Mouse (Mus musculus): ENCODE measurements around the gene Bcas3.
A peak's percentile ranks its signal among the peaks of the same experiment; 100 is the strongest.
"Not testable (repeated sequence)": the region's sequence is repeated elsewhere in the genome, so short reads cannot be mapped to it uniquely, and the experiment has no call there.

Bcas3 gene

DNA sequence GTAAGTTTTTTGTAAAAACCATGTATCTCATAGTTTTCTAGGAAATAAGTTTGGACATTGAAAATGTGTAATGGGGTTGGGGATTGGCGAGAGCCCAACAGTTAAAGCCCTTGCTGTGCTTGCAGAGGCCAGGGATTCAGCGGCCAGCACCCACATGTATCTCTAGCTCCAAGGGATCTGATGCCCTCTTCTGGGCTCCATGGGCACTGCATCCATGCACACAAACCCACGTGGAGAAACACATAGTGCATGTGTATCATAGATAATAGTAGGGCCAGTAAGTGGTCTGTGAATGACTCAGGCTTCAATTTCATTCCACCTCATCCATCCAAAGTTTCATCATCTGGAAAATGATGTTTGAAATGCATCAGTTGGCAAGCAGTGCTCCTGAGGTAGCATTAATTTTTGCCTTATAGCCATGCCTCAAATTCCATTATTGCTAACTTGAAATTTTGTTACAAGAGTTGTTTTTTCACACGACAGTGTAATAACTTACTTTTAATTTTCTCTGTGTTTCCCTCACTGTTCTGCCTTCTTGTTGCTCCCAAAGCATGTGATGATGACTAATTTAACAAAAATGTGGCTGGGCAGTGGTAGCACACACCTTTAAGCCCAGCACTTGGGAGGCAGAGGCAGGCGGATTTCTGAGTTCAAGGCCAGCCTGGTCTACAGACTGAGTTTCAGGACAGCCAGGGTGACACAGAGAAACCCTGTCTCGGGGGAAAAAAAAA lies 129.9 kb downstream of the Bcas3 start:
- peak; percentile 16 for DNase-seq (ENCODE audit: low read depth, low spot score)

DNA sequence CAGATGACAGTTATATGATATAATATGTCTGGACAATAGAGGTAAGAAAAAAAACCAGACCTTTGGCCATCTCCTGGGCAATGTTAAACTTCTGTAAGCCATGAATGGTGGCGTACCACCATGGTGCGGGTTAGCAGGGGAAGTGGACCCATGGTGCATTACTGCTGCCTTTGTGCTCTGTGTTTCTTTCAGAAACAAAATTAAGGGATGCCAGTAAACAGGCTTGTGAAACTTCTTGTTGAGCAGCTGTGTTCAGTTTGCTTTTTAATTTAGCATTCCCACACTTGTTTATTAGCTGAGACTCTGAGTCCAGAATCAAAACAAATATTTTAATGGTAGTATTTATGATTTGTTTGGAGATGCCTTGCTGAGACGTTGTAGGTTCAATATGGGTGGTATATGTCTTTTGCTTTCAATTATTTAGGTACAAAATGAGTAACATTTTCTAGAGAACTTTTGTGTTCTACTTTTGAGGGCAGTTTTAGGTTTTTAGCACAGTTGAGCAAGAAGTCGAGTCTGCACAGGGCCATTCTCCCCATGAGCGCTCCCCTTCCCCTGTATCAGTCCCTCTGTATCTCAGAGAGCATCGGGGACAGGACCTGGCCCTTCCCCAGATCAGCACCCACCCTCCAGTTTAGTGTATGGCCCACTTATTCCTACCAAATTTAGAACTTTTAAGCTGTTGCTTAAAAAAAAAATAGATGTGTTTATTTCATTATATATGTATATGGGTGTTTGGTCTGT lies 132.4 kb downstream of the Bcas3 start:
- DNase-seq (ENCODE audit: low read depth, low spot score) = no peak

DNA sequence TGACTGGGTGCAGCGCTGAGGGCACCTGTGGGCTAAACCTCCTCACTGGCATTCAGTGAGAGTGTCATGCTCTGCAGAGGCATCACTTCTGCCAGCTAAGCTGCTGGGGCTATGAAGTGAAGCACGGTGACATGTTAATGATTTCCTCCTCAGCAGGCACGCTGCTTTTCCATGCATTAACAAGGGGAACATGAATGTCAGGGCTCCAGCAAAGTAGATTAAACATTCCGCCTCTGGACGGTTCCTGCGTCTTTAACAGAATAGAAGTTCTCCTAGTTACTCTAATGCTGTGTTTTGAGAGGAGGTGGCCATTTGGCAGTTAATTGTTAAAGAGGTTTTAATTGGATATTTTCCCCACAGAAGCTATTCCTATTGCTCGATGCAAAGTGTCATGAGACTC lies 134.5 kb downstream of the Bcas3 start:
- no peak for DNase-seq (ENCODE audit: low read depth, low spot score)

DNA sequence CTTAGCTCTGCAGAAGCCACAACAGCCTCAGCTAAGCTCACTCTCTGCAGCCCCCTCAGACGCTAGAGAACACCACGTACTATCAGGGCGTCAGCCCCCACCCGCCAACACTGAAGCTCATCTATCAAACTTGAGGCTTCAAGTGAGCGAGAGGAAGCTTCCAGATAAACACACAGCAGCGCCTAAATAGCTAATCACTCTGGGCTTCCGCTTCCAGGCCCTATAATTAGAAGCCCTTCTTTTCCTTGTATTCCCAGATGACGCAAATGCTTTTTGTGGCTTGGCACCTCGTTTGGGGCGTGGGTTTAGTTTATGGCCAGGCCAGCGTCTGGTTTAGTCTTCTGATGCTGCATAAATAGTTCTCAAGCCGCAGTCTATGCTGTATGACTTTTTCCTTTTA lies 139.3 kb downstream of the Bcas3 start:
- peak; percentile 17 for DNase-seq (ENCODE audit: low read depth, low spot score)

DNA sequence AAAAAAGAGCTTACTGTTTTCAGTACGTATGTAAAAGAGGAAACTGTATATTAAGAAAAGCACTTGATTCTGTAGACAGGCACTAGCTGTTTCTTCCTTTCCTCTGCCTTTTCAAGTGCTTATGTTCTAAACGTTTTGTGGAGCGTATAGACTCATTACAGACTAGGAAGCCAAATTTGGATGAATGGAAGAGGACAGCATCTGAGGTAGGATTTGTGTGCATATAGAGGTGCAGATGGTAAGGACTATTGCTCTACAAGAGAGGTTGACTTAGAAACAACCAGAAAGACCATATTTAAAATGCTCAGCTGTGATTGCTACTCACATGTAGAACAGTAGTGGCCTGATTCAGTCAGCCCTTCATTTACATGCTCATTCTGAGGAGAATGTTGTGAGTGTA lies 139.7 kb downstream of the Bcas3 start:
- no peak for DNase-seq (ENCODE audit: low read depth, low spot score)

DNA sequence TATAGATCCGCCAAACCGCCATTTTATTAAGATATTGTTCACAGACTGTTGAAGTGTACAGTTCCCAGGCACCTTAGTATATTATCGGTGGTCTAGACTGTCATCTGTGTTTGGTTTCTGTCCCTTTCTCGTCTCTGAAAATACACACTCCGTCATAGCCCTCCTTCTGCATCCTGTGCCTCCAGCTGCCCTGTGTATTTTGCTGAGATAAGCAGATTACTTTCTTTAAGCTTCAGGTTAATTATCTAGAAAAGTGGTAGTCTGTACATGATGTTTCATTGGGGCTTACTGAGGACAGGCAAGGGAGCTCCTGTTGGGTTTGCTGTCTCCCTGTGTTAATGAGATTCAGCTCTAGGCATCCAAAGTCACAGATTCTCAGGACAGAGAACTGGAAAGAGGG lies 146.6 kb downstream of the Bcas3 start:
- DNase-seq (ENCODE audit: low read depth, low spot score) = no peak

DNA sequence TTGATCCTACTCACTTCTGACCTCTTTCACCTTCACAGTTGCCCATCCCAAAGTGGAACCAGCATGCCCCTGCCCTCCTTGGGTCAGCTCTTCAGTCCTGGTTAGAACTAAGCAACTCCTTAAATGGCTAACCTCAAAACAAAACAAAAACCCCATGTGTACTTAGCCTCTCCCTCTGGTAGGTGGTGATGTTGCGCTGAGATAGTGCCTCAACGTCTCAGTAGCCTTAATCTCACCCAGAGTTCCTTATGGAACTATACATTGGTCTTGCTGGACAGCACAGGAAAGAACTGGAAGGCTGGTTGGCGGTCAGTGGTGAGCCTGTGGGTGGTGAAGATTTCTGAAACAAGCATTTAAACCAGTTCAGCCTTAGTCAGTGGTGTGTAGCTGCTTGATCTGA lies 149.1 kb downstream of the Bcas3 start:
- DNase-seq (ENCODE audit: low read depth, low spot score) = no peak

DNA sequence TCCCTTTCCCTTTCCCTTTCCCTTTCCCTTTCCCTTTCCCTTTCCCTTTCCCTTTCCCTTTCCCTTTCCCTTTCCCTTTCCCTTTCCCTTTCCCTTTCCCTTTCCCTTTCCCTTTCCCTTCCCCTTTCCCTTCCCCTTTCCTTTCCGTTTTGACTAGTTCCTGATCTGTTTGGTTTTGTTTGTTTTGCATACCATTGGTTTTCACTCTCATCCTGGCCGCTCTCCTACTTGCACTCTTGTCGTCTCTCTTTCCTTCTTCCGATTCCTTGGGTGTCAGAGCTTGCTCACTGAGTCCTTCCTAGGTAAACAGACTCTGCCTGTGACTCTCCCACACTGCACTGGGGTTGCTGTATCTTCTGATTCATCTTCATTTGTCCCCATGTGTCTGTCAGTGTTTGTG lies 151.8 kb downstream of the Bcas3 start:
- not testable (repeated sequence) for DNase-seq (ENCODE audit: low read depth, low spot score)

DNA sequence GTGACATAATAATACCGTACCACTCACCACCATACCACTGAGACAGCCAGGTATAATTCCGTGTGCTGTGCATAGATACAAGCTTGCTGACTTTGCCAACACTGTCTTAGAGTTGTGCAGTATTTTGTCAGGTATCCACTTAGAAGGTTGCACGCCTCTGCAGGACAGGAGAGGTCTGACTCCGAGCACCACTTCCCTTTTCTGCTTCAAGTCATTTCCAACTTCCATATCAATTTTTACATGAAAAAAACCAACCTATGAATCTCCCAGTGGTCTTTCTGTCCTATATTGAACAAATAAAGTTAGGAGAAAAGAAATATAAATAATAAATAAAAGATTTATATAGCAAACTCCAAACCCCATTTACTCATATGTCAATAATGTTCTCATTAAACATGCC lies 152.8 kb downstream of the Bcas3 start:
- DNase-seq (ENCODE audit: low read depth, low spot score) = no peak

DNA sequence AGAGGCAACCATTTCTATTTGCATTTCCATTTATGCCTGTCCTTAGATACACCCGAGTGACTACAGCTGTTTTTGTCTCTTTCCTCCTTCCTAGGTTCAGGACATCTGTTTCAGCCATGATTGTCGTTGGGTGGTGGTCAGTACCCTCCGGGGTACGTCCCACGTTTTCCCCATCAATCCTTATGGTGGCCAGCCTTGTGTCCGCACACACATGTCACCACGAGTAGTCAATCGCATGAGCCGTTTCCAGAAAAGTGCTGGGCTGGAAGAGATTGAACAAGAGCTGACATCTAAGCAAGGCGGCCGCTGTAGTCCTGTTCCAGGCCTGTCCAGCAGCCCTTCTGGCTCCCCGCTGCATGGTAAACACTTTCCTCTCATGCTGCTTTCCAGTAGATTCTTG lies 156.4 kb downstream of the Bcas3 start:
- no peak for DNase-seq (ENCODE audit: low read depth, low spot score)

DNA sequence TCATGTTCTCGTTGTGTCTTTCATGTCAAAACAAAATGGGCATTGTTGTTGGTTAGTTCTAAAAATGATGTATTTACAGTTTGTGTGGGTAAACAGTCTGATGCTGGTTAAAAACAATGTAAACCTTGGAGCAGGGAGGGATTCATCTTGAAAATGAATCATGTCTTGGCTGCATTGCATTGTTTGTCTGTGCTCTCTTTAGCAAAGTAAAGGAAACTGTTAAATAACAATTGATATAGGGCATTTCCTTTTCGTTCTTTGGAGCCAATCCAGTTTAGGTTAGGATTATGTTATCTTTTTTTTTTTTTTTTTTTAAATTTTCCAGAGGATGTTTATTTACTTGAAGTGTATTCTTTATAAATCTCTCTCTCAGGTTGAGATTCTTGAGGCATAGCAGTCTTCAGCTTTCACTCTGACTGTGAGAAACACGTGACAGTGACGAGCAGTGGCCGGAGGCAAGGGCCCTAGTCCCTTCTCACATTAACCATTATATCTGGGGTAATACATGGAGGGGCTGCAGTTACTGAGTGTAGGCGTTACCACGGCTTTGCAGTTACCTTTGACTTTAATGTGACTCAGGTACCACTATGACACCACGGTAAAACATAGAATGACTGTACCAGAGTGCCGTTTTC lies 158.4 kb downstream of the Bcas3 start:
- no peak for DNase-seq (ENCODE audit: low read depth, low spot score)

DNA sequence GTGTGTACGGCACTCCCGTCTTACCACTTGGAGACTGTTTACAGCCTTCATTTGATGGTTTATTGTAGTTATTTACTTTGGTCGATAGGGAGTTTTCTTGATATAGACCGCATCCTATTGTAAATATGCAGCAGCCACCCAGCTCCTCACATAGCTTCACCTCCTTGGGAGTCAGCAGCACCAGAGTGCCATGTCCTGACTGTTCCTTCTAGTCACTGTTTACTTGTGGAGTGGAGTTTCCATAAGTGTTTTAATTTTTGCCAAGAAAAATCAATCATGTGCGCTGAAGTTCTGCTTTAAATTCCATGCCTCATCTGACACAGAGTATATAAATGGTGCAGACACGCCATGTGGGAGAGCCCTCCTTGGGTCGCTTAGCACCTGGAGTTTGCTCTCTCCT lies 163.8 kb downstream of the Bcas3 start:
- DNase-seq (ENCODE audit: low read depth, low spot score) = no peak

DNA sequence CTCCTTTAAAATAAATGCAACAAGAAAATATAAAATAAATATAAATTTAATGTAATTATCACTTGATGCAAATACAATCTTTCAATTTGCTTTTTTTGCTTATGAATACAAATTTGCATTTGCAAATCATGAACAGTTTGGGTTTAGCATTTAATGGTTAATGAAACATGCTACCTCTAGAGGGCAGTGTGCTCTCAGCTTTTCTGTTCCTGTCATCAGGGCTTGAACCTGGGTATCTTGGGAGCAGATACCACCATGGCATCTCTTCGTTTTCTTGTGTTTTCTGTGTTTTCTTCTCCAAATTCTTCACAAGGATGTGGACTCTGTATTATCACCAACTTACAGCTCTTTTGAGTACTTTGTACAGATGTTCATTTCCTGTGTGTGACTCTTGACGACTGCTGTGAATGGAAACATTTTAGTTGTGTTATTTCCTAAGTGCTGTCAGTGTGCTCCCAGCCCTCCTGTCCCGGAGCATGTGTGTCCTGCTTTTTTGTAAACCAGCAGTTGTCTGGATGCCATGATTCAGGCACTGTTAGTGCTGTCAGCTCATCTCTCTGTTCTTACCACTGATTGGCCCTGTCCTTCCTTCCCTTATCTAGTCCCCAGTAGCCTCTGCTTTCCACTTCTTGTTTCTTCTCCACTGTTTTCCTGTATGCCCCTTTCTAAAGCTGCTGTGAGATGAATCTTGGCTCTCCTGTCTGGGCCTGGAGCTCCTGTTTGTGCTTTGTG lies 165.2 kb downstream of the Bcas3 start:
- DNase-seq (ENCODE audit: low read depth, low spot score) = peak; percentile 60

DNA sequence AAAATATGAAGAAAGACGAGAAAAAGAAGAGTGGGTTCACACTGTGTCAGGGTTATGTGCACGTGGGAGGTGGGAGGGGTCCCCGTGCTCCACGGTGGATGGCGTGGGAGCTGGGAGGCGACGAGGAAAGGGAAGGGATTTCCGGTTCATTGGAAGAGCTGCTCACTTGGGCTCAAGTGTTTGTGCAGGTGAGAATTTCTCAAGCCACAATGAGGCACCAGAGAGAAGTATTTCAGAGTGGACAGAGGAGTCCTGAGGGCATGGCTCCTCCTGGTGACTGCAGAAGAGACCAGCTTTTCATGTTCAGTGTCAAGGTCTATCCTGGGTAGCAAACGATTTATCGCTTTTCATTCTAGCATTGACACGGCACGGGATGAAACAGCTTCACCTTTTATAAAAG lies 167.3 kb downstream of the Bcas3 start:
- DNase-seq (ENCODE audit: low read depth, low spot score) = no peak

DNA sequence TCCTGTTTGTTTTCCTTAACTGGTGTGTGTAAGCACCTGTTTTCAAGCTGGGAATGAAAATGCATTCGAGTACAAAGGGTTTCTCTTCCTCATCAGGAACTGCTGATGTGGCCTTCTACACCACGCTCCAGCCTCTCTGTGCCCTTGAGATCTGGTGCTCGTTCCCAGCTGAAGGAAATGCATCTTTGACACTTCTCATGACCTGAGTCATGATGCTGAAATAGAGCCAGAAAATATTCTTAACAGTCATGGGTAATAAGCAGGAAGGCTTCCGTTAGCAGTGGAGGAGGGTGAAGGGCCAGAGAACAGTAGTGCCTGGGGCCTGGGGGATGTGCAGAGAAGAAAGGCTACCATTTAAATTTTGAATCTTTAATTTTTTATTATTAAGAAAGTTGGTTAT lies 168.0 kb downstream of the Bcas3 start:
- no peak for DNase-seq (ENCODE audit: low read depth, low spot score)

DNA sequence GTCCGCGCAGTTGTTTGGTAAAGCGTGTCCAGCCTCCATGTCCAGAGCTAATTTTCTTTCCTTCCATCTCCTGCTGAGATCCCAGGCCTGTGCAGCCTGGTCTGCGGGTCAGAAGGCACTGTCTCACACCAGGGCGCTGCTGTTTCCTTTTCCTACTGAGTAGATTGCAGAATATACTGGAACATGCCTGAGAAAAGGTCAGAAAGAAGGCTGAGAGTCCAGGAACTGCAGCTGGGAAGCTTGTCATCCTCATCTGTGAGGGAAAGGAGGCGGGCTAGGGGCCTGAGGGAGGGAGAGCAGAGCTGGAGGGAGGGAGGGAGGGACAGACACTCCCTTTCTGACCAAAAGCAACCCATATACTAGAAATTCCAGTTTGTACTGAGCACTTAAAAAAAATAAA lies 170.7 kb downstream of the Bcas3 start:
- DNase-seq (ENCODE audit: low read depth, low spot score) = peak; percentile 41

DNA sequence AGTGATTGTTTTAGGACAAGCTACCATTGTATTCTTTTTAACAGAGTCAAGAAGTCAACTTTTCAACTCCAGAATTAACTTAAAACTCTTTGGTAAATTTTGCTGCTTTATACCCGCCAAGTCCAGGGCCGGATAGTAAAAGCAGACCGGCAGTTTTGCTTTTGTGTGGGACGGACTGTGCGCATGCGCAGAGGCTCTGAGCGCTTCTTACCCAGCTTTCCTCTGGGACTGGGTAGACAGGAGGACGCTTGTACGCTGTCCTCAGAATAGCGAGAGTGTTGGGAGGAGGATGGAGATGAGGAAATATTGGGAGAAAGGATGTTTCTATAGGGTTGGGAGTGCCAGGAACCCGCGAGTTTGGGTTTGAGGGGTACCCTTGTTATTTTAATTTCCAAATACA lies 171.2 kb downstream of the Bcas3 start:
- peak; percentile 81 for DNase-seq (ENCODE audit: low read depth, low spot score)

DNA sequence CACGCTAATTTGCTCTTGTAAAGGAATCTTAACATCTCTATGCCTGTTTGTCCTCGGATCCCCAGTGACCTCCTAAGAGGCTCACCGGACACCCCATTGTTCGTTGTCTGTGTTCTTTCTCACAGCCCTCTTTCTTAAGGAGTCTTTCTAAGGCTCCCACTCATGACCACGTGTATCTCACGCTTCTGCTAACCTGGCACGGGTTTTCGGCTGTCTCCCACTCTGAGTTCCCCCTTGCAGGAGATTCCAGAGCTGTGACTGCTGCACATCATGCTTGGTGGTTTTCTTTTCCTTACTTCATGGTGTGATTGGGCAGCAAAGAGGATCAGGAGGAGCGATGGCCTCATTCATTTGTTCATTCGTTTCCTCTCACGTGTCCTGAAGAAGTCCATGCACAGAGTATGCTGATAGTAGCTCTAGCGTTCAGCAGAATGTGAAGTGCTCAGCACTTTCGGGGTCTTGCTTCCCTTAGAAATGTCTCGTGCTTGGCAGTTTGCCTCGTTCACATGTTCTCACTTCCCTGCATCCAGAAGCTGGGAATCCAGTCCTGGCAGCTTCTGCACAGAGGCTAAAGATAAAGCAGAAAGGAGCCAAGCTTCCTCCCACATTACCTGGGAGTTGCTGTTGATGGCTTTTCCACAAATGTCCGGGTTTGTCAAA lies 172.0 kb downstream of the Bcas3 start:
- peak; percentile 41 for DNase-seq (ENCODE audit: low read depth, low spot score)

DNA sequence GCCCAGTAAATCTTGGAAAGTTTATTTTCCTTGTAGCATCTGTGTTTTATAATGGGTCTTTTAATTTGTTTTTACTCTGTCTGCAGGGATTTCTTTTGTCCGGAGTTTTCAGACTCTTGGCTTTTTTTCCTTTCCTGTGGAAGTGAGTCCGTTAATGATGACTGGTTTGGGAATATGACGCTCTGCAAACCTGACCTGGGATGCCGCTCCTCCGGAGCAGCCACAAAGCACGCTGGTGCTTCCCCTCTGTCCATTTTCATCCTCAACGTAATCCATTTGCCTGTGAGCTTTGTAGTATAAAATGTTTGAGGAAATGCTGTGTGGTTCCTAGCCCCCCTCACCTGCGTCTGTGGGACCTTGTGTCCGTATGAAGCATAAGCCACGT lies 172.5 kb downstream of the Bcas3 start:
- peak; percentile 40 for DNase-seq (ENCODE audit: low read depth, low spot score)

DNA sequence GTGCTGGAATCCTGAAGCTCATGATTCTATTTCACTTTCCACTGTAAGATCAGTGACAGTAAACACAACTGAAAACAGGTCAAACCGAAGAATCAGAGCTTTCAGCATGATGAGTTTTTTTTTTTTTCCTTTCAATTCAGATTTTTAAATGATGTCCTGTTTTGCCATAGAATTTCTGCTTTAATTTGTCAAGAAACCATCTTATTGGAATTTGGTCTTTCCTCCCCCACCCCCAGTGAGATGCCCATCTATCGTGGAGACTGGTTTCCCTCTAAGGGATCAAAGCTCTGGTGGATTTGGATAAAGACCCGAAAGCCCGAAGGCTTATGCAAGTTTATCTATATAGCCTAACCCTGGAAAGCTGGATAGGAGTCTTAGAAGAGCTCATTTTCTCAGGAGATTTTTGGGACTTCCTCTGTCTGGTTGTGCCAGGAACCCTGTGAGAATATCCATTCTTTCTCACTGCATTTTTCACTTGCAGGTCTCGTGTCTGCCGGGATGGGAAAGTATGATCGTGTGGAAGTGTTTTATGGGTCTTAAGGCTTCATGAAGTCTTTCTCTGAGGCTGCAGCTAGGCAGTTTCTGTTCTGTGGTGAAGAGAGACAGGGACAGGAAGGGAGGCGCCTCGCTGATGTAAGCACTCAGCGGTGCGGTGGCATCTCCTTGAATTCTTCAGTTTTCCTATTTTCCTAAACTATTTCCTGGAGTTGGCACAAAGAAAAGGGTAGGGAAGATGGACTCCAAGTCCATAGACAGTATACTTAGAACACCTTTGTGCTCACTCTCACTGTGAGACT lies 173.2 kb downstream of the Bcas3 start:
- no peak for DNase-seq (ENCODE audit: low read depth, low spot score)

DNA sequence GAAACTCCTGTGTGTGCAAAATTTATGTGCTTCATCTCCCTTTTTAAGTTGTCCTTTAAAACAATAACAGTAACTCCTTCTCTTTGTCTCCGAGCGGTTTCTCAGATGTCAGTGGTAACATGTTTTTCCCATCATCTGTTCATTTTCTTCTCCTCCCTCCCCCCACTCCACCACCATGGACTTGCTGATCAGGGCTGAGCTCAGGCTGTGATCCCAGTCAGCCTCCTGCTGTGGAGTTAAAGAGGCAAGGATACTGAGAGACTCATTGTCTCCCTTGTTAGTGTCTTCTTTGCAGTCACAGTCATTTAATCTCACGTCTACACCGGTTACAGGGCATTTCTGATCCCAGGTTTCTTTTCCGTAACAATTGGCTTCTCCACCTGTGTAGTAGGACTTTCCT lies 174.3 kb downstream of the Bcas3 start:
- DNase-seq (ENCODE audit: low read depth, low spot score) = peak; percentile 55

All from mesoderm, embryonic 11.5 days (tissue).